Mouse (Mus musculus): ENCODE measurements at regions not wholly inside any gene's neighbourhood (a gene's known extent, or its start where the extent isn't known, plus 50 kb on each side); places are given as distances from the start of the nearest gene placed in this dataset.

DNA sequence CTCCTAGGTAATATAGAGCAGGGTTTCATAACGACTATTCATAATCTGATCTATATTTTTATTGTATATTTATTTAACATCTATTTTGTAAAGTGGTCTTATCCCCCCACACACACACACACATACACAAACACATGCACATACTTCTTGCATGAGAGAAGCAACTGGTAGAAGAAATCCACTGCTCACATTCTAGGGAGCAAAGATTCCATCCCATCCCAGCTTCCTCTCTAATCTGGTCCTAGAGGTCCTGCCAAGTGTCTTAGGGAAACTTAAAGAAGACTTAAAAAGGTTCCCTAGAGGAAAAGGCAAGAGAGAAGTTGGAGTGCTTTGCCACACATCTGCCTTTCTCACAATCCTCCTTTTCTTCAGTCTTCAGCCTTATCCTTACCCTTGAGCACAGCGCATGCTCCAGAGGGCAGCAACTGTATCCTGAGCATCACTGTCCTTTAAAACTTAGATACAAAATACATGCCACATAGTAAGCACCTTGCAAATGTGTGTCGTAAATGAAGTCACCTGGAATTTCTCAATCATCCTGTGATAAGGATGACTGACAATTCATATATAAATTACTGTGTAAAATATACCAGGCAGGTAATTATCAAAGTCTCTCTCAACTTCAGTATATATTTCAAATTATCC is 1677.9 kb upstream of the 5930422O12Rik start:
- no peak overlapping the region for H3K9ac ChIP-seq
- ATAC-seq (replicated peaks; ENCODE audit: low FRiP score) = no peak
- H3K4me3 ChIP-seq (replicated peaks) = no peak overlapping the region
- no peaks in the 10 kb centered on the region for H3K4me1 ChIP-seq
- H3K27ac ChIP-seq = no peak overlapping the region
- H3K36me3 ChIP-seq = no peaks in the 10 kb centered on the region
- WGBS = 73% methylated on average over 3 of the region's 3 CpGs
- H3K27me3 ChIP-seq = no peaks in the 10 kb centered on the region
- no peak overlapping the region for H3K4me2 ChIP-seq
- no peaks in the 10 kb centered on the region for H3K9me3 ChIP-seq (replicated peaks)

DNA sequence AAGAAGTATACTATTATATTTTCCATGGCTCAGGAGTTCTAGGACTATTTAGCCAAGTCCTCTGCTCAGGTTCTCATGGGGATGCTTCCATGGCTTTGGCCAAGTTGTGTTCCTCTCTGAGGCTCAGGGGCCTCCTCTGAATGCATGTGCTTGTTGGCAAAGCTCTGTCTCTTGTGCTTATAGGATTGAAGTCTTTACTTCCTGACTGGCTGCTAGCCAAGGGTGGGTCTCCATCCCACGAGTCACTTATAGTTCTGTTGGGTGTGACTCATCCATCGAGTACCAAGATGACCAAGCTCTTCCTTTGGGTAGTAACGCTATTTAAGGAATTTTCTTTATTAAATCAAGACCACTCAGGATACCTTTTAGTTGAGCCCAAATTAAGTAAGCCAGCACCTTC is 1672.8 kb upstream of the 5930422O12Rik start:
- no peaks in the 10 kb centered on the region for H3K27me3 ChIP-seq
- no peaks in the 10 kb centered on the region for H3K9me3 ChIP-seq (replicated peaks)
- no peak overlapping the region for H3K4me3 ChIP-seq (replicated peaks)
- no peak overlapping the region for H3K27ac ChIP-seq
- ATAC-seq (replicated peaks; ENCODE audit: low FRiP score) = no peak
- WGBS = 65% methylated on average over 3 of the region's 3 CpGs
- H3K4me2 ChIP-seq = no peak overlapping the region
- H3K36me3 ChIP-seq = no peaks in the 10 kb centered on the region
- no peak overlapping the region for H3K9ac ChIP-seq
- no peaks in the 10 kb centered on the region for H3K4me1 ChIP-seq

DNA sequence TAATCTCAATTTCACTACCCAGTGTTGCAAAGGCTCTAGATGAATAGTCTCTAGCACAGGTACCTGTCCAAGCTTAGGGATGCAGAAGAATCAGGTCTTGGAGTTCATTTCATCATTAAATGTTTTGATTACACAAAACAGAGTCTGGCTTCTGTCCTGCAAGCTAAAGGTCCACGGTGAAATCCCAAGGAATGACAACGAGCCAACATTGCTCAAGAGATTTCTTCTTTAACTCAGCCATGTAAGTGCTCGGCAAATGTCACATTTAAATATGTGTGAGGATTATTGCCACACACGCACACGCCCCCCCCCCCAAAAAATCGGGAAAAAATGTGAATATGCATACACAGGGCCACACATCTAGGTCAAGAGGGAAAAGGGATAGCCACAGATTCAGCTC is 1666.4 kb upstream of the 5930422O12Rik start:
- no peak for ATAC-seq (replicated peaks; ENCODE audit: low FRiP score)
- Histone ChIP-seq H3K27ac (no peak overlapping the region), H3K9me3 (replicated peaks) (no peaks in the 10 kb centered on the region), H3K36me3 (no peaks in the 10 kb centered on the region), H3K4me3 (replicated peaks) (no peak overlapping the region), H3K9ac (no peak overlapping the region), H3K4me2 (no peak overlapping the region), H3K27me3 (no peaks in the 10 kb centered on the region), H3K4me1 (no peaks in the 10 kb centered on the region)
- 86% methylated on average over 6 of the region's 6 CpGs for WGBS
